Mouse (Mus musculus) heart, embryonic 15.5 days (tissue): ENCODE measurements around the gene Grcc10. TPM values are rescaled to one million over a fixed set of nuclear protein-coding genes. Genes with fewer than 3 reads are reported as not detected.
A peak's percentile ranks its signal among the peaks of the same experiment; 100 is the strongest.

ENCODE experiments used
- ATAC-seq: fragments of 200-750 bp; cut with Nextera tagmentation; replicated peaks from 2 replicates; pipeline ENCODE4 v1.8.0; 2017; ENCODE audit warnings: low read depth, moderate TSS enrichment; ENCODE audit not compliant: insufficient number of reproducible peaks, insufficient read depth, low FRiP score
- H3K27ac ChIP-seq: fragments of 300-500 bp; sonication (generic); 2 replicates; pipeline ENCODE4 v1.5.1; 2015; ENCODE audit warnings: mild to moderate bottlenecking, inconsistent platforms
- H3K27me3 ChIP-seq: fragments of 300-500 bp; sonication (generic); 2 replicates; pipeline ENCODE4 v1.6.1; 2015; ENCODE audit warnings: inconsistent platforms
- H3K36me3 ChIP-seq: fragments of 300-500 bp; sonication (generic); 2 replicates; pipeline ENCODE4 v1.6.1; 2015; ENCODE audit warnings: mild to moderate bottlenecking, inconsistent platforms
- H3K4me1 ChIP-seq: fragments of 300-500 bp; sonication (generic); replicated peaks from 2 replicates; pipeline ENCODE4 v1.6.1; 2015; ENCODE audit warnings: inconsistent platforms
- H3K4me2 ChIP-seq: fragments of 300-500 bp; sonication (generic); 2 replicates; pipeline ENCODE4 v1.6.1; 2015; ENCODE audit warnings: inconsistent platforms, mild to moderate bottlenecking, moderate library complexity
- H3K4me3 ChIP-seq: fragments of 300-500 bp; sonication (generic); 2 replicates; pipeline ENCODE4 v1.5.1; 2015; ENCODE audit warnings: mild to moderate bottlenecking, inconsistent platforms
- H3K9ac ChIP-seq: fragments of 300-500 bp; sonication (generic); 2 replicates; pipeline ENCODE4 v1.6.1; 2015; ENCODE audit warnings: mild to moderate bottlenecking, inconsistent platforms
- H3K9me3 ChIP-seq: fragments of 300-500 bp; sonication (generic); replicated peaks from 2 replicates; pipeline ENCODE4 v1.6.1; 2016; ENCODE audit warnings: inconsistent platforms
- WGBS: fragments of 180-500 bp; shearing (Covaris S2); methylation state at CpG from one replicate; pipeline ENCODE4 v1.1.7; 2015; ENCODE audit warnings: mixed read lengths; 5-methylcytosine and 5-hydroxymethylcytosine counted together
- polyA plus RNA-seq: library from polyadenylated mRNA; unstranded; fragments of >200 nt; fragmentation: Nextera tagmentation; extraction: Ambion mirVana; gene quantifications from 2 replicates; pipeline ENCODE4 v1.2.1, GENCODE M21; 2015

Grcc10 gene
- polyA plus RNA-seq, 1 experiment from 2014 or later: 416 TPM

GRCm38 (mm10) chr6:124755831-124756595 is 14.8 kb upstream of the Grcc10 start, which contains the start of the genes Gm45234 and Atn1:
TSS of gene Gm45234 (minus strand) at chr6:124756021.
TSS of gene Atn1 (minus strand) at chr6:124756524.
- H3K36me3 ChIP-seq: no peaks in the 10 kb centered on the region
- peak within 1 kb of the TSS; percentile 89 for H3K9ac ChIP-seq
- peak within 1 kb of the TSS; percentile 84 for H3K4me3 ChIP-seq
- peak within 1 kb of the TSS; percentile 87 for H3K4me2 ChIP-seq
- peak; percentile 73 for ATAC-seq
- H3K4me1 ChIP-seq: peaks cover 48% of the 10 kb centered on the region
- WGBS: under 1% methylated on average over 41 of the region's 100 CpGs
- H3K27me3 ChIP-seq: no peaks in the 10 kb centered on the region
- H3K27ac ChIP-seq: peak within 1 kb of the TSS; percentile 96
- no peaks in the 10 kb centered on the region for H3K9me3 ChIP-seq

- peak overlapping the region; percentile 96 for H3K27ac ChIP-seq
- no peak for ATAC-seq
- 8% methylated on average over 3 of the region's 3 CpGs for WGBS
- H3K36me3 ChIP-seq: no peaks in the 10 kb centered on the region
- peak overlapping the region; percentile 89 for H3K9ac ChIP-seq
- H3K27me3 ChIP-seq: no peaks in the 10 kb centered on the region
- H3K9me3 ChIP-seq: no peaks in the 10 kb centered on the region
- peak overlapping the region; percentile 87 for H3K4me2 ChIP-seq
- peak overlapping the region; percentile 84 for H3K4me3 ChIP-seq
- peaks cover 48% of the 10 kb centered on the region for H3K4me1 ChIP-seq
Measured at GRCm38 (mm10) chr6:124755306-124755705, 14.1 kb upstream of the Grcc10 start.

GRCm38 (mm10) chr6:124753861-124754260 is 12.7 kb upstream of the Grcc10 start:
- Histone ChIP-seq H3K4me2 (no peak overlapping the region), H3K4me1 (peaks cover 48% of the 10 kb centered on the region), H3K36me3 (peaks cover 9% of the 10 kb centered on the region), H3K9me3 (no peaks in the 10 kb centered on the region), H3K27me3 (no peaks in the 10 kb centered on the region), H3K4me3 (no peak overlapping the region), H3K27ac (no peak overlapping the region), H3K9ac (no peak overlapping the region)
- ATAC-seq: no peak
- 84% methylated on average over 2 of the region's 2 CpGs for WGBS

- ATAC-seq: no peak
- H3K9ac ChIP-seq: no peak overlapping the region
- no peaks in the 10 kb centered on the region for H3K27me3 ChIP-seq
- peaks cover 42% of the 10 kb centered on the region for H3K4me1 ChIP-seq
- H3K4me3 ChIP-seq: no peak overlapping the region
- WGBS: 84% methylated on average over 8 of the region's 8 CpGs
- peaks cover 28% of the 10 kb centered on the region for H3K36me3 ChIP-seq
- H3K9me3 ChIP-seq: no peaks in the 10 kb centered on the region
- H3K4me2 ChIP-seq: no peak overlapping the region
- H3K27ac ChIP-seq: no peak overlapping the region
Measured at GRCm38 (mm10) chr6:124750405-124750804, 9.2 kb upstream of the Grcc10 start.

GRCm38 (mm10) chr6:124746654-124747632 is 5.8 kb upstream of the Grcc10 start:
- ATAC-seq: no peak
- peaks cover 32% of the 10 kb centered on the region for H3K4me1 ChIP-seq
- H3K9me3 ChIP-seq: no peaks in the 10 kb centered on the region
- peak overlapping the region; percentile 59 for H3K4me3 ChIP-seq
- no peaks in the 10 kb centered on the region for H3K27me3 ChIP-seq
- H3K36me3 ChIP-seq: peaks cover 48% of the 10 kb centered on the region
- no peak overlapping the region for H3K27ac ChIP-seq
- 0 out of 2 replicates have a peak overlapping the region, but pooled peaks have one; percentile 82 for H3K9ac ChIP-seq
- peak overlapping the region; percentile 96 for H3K4me2 ChIP-seq
- 86% methylated on average over 7 of the region's 7 CpGs for WGBS

- peak; percentile 0; the same call in 1 of the 2 replicates for ATAC-seq
- H3K36me3 ChIP-seq: peaks cover 48% of the 10 kb centered on the region
- 20% methylated on average over 8 of the region's 8 CpGs for WGBS
Measured at GRCm38 (mm10) chr6:124746296-124746605, 5.1 kb upstream of the Grcc10 start.

GRCm38 (mm10) chr6:124745490-124746295 is 4.5 kb upstream of the Grcc10 start:
- Histone ChIP-seq H3K27me3 (no peaks in the 10 kb centered on the region), H3K9me3 (no peaks in the 10 kb centered on the region), H3K36me3 (peaks cover 48% of the 10 kb centered on the region), H3K4me3 (peak overlapping the region; percentile 59), H3K27ac (peak overlapping the region; percentile 79), H3K9ac (peak overlapping the region; percentile 82), H3K4me2 (peak overlapping the region; percentile 96), H3K4me1 (peaks cover 37% of the 10 kb centered on the region)
- ATAC-seq: peak; percentile 80
- WGBS: under 1% methylated on average over 85 of the region's 85 CpGs

More at GRCm38 (mm10) chr6:124746296-124746605, 5.1 kb upstream of the Grcc10 start:
- H3K4me2 ChIP-seq: peak overlapping the region; percentile 96
- H3K9ac ChIP-seq: peak overlapping the region; percentile 82
- peaks cover 37% of the 10 kb centered on the region for H3K4me1 ChIP-seq
- no peaks in the 10 kb centered on the region for H3K27me3 ChIP-seq
- H3K4me3 ChIP-seq: peak overlapping the region; percentile 59
- peak overlapping the region; percentile 79; the same call in 1 of the 2 replicates for H3K27ac ChIP-seq
- H3K9me3 ChIP-seq: no peaks in the 10 kb centered on the region

GRCm38 (mm10) chr6:124744755-124745321 is 3.7 kb upstream of the Grcc10 start:
- ATAC-seq: no peak; the same call in 1 of the 2 replicates
- Histone ChIP-seq H3K9me3 (no peaks in the 10 kb centered on the region), H3K9ac (peak overlapping the region; percentile 82), H3K36me3 (peaks cover 48% of the 10 kb centered on the region), H3K27ac (peak overlapping the region; percentile 69), H3K27me3 (no peaks in the 10 kb centered on the region), H3K4me1 (peaks cover 38% of the 10 kb centered on the region), H3K4me3 (peak overlapping the region; percentile 59), H3K4me2 (peak overlapping the region; percentile 96)
- 69% methylated on average over 26 of the region's 26 CpGs for WGBS

GRCm38 (mm10) chr6:124743647-124744046 is 2.5 kb upstream of the Grcc10 start:
- no peak overlapping the region for H3K4me3 ChIP-seq
- H3K4me2 ChIP-seq: no peak overlapping the region
- no peaks in the 10 kb centered on the region for H3K9me3 ChIP-seq
- H3K9ac ChIP-seq: no peak overlapping the region
- H3K4me1 ChIP-seq: peaks cover 45% of the 10 kb centered on the region
- H3K27ac ChIP-seq: no peak overlapping the region
- H3K36me3 ChIP-seq: peaks cover 37% of the 10 kb centered on the region
- no peak for ATAC-seq
- WGBS: 87% methylated on average over 8 of the region's 8 CpGs
- no peaks in the 10 kb centered on the region for H3K27me3 ChIP-seq

- Histone ChIP-seq H3K27me3 (no peaks in the 10 kb centered on the region), H3K9me3 (no peaks in the 10 kb centered on the region), H3K4me3 (no peak overlapping the region), H3K36me3 (peaks cover 31% of the 10 kb centered on the region), H3K4me1 (peaks cover 49% of the 10 kb centered on the region), H3K4me2 (no peak overlapping the region), H3K27ac (no peak overlapping the region), H3K9ac (no peak overlapping the region; the same call in 1 of the 2 replicates)
- 85% methylated on average over 15 of the region's 15 CpGs for WGBS
- no peak for ATAC-seq
Measured at GRCm38 (mm10) chr6:124742839-124743514, 1.8 kb upstream of the Grcc10 start.
